Mouse (Mus musculus) limb, embryonic 12.5 days (tissue): ENCODE data around the gene Gm3625. TPM values are rescaled to one million over a fixed set of nuclear protein-coding genes. Genes with fewer than 3 reads are reported as not detected.

ENCODE experiments used
- ATAC-seq: fragments of 200-750 bp; cut with Nextera tagmentation; 2 replicates; pipeline ENCODE4 v1.8.0; 2017; ENCODE audit warnings: low read depth, moderate TSS enrichment; ENCODE audit not compliant: insufficient number of reproducible peaks, insufficient read depth, low FRiP score, low TSS enrichment
- H3K27ac ChIP-seq: fragments of 300-500 bp; sonication (generic); 2 replicates; pipeline ENCODE4 v1.5.1; 2016; ENCODE audit warnings: mild to moderate bottlenecking, moderate library complexity
- H3K27me3 ChIP-seq: fragments of 300-500 bp; sonication (generic); 2 replicates; pipeline ENCODE4 v1.6.1; 2016; ENCODE audit warnings: mild to moderate bottlenecking, moderate library complexity
- H3K36me3 ChIP-seq: fragments of 300-500 bp; sonication (generic); 2 replicates; pipeline ENCODE4 v1.6.1; 2016; ENCODE audit warnings: mild to moderate bottlenecking, moderate library complexity
- H3K4me1 ChIP-seq: fragments of 300-500 bp; sonication (generic); replicated peaks from 2 replicates; pipeline ENCODE4 v1.6.1; 2016
- H3K4me2 ChIP-seq: fragments of 300-500 bp; sonication (generic); 2 replicates; pipeline ENCODE4 v1.6.1; 2016; ENCODE audit warnings: mild to moderate bottlenecking, moderate library complexity
- H3K4me3 ChIP-seq: fragments of 300-500 bp; sonication (generic); replicated peaks from 2 replicates; pipeline ENCODE4 v1.5.1; 2016; ENCODE audit warnings: mild to moderate bottlenecking
- H3K9ac ChIP-seq: fragments of 300-500 bp; sonication (generic); replicated peaks from 2 replicates; pipeline ENCODE4 v1.6.1; 2016; ENCODE audit warnings: mild to moderate bottlenecking, moderate library complexity
- H3K9me3 ChIP-seq: fragments of 300-500 bp; sonication (generic); 2 replicates; pipeline ENCODE4 v1.6.1; 2016; ENCODE audit warnings: mild to moderate bottlenecking, moderate library complexity
- whole genome bisulfite sequencing: fragments of 180-500 bp; shearing (Covaris S2); methylation state at CpG from one replicate; pipeline ENCODE4 v1.1.7; 2016; 5-methylcytosine and 5-hydroxymethylcytosine counted together
- polyA plus RNA-seq: library from polyadenylated mRNA; unstranded; fragments of >200 nt; fragmentation: Nextera tagmentation; extraction: Ambion mirVana; gene quantifications from 2 replicates; pipeline ENCODE4 v1.2.1, GENCODE M21; 2016

The Gm3625 gene
- not detected in 2 replicates for polyA plus RNA-seq

DNA sequence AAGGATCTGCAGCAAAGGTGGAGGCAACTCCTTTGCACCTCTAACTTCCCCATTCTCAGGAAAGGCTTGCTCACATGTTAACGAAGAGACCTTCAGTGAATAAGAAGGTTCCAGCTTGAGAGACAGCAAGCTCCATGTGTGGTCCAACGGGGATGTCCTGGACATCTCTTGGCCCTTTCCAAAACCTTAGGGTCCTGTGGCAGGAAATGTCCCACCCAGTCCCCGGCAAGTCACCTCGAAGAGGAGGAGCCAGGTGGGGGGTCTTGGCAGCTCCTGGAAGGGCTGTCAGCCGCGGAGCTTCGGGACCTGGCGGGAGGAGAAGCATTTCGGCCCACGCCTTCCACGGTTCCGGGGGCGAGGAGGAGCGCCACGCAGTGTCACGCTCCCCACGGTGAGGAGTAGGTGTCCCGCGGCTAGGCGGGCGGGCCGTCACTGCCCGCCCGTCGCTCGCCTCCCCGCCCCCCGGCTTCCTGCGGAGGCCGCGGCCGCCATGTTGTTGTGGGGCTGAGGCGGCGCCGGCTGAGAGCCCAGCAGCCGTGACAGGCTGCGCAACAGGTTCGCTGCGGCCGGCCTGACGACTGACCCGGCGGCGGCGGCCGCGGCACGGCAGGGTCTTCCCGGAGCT lies at the start of gene Gm3625, which contains the start of gene Itsn2:
Gene Gm3625, minus strand, starts transcription at position 387 of the 625 bp plus-strand sequence.
Gene Itsn2, plus strand, starts transcription at position 98 of the 625 bp plus-strand sequence.
- H3K9ac ChIP-seq = peak within 1 kb of the TSS; percentile 81
- H3K9me3 ChIP-seq = no peaks in the 10 kb centered on the region
- peak within 1 kb of the TSS; percentile 69 for H3K4me2 ChIP-seq
- peaks cover 4% of the 10 kb centered on the region; the same call in 1 of the 2 replicates for H3K27me3 ChIP-seq
- peak within 1 kb of the TSS; percentile 76 for H3K27ac ChIP-seq
- peak within 1 kb of the TSS; percentile 94 for H3K4me3 ChIP-seq
- peaks cover 6% of the 10 kb centered on the region for H3K4me1 ChIP-seq
- no peaks in the 10 kb centered on the region for H3K36me3 ChIP-seq
- ATAC-seq = peak; percentile 81
- under 1% methylated on average over 47 of the region's 49 CpGs for WGBS

GRCm38 (mm10) chr12:4640737-4641136 lies 48.0 kb upstream of the Gm3625 start:
- Histone ChIP-seq H3K4me2 (no peak overlapping the region), H3K36me3 (peaks cover 42% of the 10 kb centered on the region), H3K9ac (no peak overlapping the region), H3K4me1 (no peaks in the 10 kb centered on the region), H3K4me3 (no peak overlapping the region), H3K9me3 (no peaks in the 10 kb centered on the region), H3K27ac (no peak overlapping the region), H3K27me3 (no peaks in the 10 kb centered on the region)
- WGBS = 92% methylated on average over 1 of the region's 1 CpGs
- no peak for ATAC-seq

- H3K9me3 ChIP-seq = no peaks in the 10 kb centered on the region
- no peak overlapping the region for H3K4me3 ChIP-seq
- H3K36me3 ChIP-seq = peaks cover 60% of the 10 kb centered on the region
- 86% methylated on average over 1 of the region's 1 CpGs for WGBS
- H3K27me3 ChIP-seq = no peaks in the 10 kb centered on the region
- no peak overlapping the region for H3K27ac ChIP-seq
- no peak overlapping the region for H3K4me2 ChIP-seq
- H3K9ac ChIP-seq = no peak overlapping the region
- no peak for ATAC-seq
- H3K4me1 ChIP-seq = no peaks in the 10 kb centered on the region
These were observed 45.7 kb upstream of the Gm3625 start for GRCm38 (mm10) chr12:4638438-4638837.

- Histone ChIP-seq H3K4me3 (no peak overlapping the region), H3K4me2 (no peak overlapping the region), H3K27me3 (no peaks in the 10 kb centered on the region), H3K9ac (no peak overlapping the region), H3K27ac (no peak overlapping the region), H3K4me1 (no peaks in the 10 kb centered on the region), H3K9me3 (no peaks in the 10 kb centered on the region), H3K36me3 (peaks cover 63% of the 10 kb centered on the region)
- ATAC-seq = no peak
- 91% methylated on average over 8 of the region's 8 CpGs for WGBS
These were observed 40.2 kb upstream of the Gm3625 start for GRCm38 (mm10) chr12:4632957-4633356.

DNA sequence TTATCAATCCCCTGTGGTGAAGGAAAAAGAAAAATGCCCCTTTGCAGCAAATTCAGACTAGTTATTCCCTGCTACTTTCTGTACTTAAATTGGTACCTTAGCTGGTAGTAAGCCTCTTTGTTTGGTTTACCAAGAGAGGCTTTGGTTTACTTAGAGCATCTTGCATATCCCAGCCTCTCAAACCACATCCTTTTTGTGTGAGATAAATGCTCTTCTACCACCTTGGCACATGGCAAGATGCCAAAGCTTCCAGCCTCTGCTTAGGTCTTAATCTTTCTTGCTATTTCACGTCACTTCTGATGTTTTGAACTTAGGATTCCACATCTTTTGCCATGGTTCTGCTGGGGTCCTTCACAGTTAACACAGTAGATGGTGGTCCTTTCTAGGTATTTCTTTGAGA lies 31.5 kb upstream of the Gm3625 start:
- ATAC-seq = no peak
- H3K9me3 ChIP-seq = no peaks in the 10 kb centered on the region
- no peaks in the 10 kb centered on the region for H3K4me1 ChIP-seq
- peaks cover under 1% of the 10 kb centered on the region; the same call in 1 of the 2 replicates for H3K36me3 ChIP-seq
- WGBS = 76% methylated on average over 1 of the region's 1 CpGs
- H3K9ac ChIP-seq = no peak overlapping the region
- no peak overlapping the region for H3K4me2 ChIP-seq
- no peaks in the 10 kb centered on the region for H3K27me3 ChIP-seq
- H3K4me3 ChIP-seq = no peak overlapping the region
- no peak overlapping the region for H3K27ac ChIP-seq

GRCm38 (mm10) chr12:4614722-4615121 lies 22.0 kb upstream of the Gm3625 start:
- Histone ChIP-seq H3K4me2 (no peak overlapping the region), H3K27ac (no peak overlapping the region), H3K4me1 (no peaks in the 10 kb centered on the region), H3K9me3 (no peaks in the 10 kb centered on the region), H3K27me3 (no peaks in the 10 kb centered on the region), H3K36me3 (no peaks in the 10 kb centered on the region), H3K4me3 (no peak overlapping the region), H3K9ac (no peak overlapping the region)
- 73% methylated on average over 2 of the region's 2 CpGs for WGBS
- no peak for ATAC-seq

DNA sequence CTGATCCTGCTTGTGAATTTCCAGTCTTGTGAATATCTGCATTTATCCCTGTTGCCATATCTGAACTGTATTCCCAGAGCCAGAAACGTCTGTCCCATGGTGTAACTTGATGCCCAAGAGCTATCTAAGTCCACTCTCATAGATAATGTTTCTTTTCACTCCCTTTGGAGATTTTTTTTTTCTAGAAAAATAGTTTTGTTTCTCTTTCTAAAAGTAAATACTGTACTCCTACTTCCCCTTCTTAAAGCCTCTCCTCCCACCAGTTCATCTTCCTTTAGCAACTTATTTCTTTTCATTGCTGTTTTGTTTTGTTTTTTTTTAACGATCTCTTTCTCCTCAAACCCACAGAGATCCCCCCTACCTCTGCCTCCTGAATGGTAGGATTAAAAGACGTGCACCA lies 13.9 kb upstream of the Gm3625 start:
- H3K27ac ChIP-seq = no peak overlapping the region
- H3K9me3 ChIP-seq = no peaks in the 10 kb centered on the region
- H3K4me2 ChIP-seq = no peak overlapping the region
- no peaks in the 10 kb centered on the region for H3K36me3 ChIP-seq
- WGBS = 49% methylated on average over 3 of the region's 3 CpGs
- no peak for ATAC-seq
- no peak overlapping the region for H3K4me3 ChIP-seq
- H3K27me3 ChIP-seq = no peaks in the 10 kb centered on the region
- no peaks in the 10 kb centered on the region for H3K4me1 ChIP-seq
- no peak overlapping the region for H3K9ac ChIP-seq

DNA sequence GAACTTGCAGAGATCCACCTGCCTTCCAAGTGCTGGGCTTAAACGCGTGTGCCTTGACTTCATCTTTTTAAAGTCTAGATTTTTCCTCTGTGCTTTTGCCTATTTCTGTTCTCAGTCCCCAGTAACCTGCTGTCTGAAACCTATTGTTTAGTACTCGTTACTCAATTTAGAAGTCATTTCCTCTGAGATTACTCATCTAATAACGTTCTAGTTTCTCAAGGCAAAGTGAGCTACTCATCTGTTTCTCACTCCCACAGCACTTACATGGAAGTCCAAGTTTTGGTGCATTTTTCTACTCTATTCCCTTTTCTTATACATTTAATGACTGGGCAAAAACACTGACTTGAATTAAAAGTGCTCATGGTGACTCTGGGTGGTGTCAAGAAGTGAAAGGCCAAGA lies 7.0 kb upstream of the Gm3625 start:
- H3K4me3 ChIP-seq = no peak overlapping the region
- no peak overlapping the region for H3K9ac ChIP-seq
- 76% methylated on average over 4 of the region's 4 CpGs for WGBS
- H3K27ac ChIP-seq = no peak overlapping the region
- no peaks in the 10 kb centered on the region for H3K27me3 ChIP-seq
- no peaks in the 10 kb centered on the region for H3K36me3 ChIP-seq
- ATAC-seq = no peak
- no peak overlapping the region for H3K4me2 ChIP-seq
- H3K9me3 ChIP-seq = no peaks in the 10 kb centered on the region
- 0 out of 2 replicates have a peak, but pooled peaks cover 3% of the 10 kb centered on the region for H3K4me1 ChIP-seq

DNA sequence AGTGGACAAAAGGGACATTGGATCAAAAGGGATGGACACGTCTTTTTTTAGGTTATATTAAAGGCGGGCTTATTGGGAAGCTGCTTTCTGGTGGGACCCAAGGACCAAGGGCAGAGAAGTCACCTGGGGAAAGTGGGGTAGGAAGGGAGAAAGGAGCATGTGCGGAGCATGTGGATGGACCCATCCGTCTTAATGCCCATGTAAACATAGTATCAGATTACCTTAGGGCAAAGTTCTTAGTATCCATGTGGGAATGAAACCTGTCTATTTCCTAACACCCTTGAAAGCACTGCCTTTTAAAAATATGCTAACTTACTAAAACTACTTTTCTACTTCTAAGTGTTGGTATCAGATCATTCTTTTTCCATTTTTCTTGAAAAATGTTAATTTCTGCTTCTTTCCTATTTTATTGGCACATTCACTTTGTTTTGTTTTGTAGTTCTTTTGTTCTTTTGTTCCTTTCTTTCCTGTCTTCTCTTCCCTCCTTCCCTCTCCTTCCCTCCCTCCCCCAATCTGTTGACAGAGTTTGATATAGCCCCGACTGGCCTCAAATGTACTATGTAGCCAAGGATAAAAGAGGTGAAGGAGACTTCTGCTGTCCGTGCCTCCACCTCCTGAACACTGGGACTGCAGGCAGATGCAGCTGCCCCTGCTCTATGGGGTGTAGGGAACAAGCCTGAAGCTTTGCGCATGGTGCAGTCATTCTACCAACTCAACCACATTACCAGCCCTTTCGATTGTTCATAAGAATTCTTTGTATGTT lies 6.1 kb upstream of the Gm3625 start:
- WGBS = 63% methylated on average over 8 of the region's 8 CpGs
- ATAC-seq = no peak

GRCm38 (mm10) chr12:4595055-4595454 lies 2.3 kb upstream of the Gm3625 start:
- Histone ChIP-seq H3K4me3 (no peak overlapping the region), H3K4me2 (no peak overlapping the region), H3K27me3 (peaks cover 4% of the 10 kb centered on the region; the same call in 1 of the 2 replicates), H3K4me1 (peaks cover 9% of the 10 kb centered on the region), H3K36me3 (no peaks in the 10 kb centered on the region), H3K27ac (no peak overlapping the region), H3K9me3 (no peaks in the 10 kb centered on the region), H3K9ac (no peak overlapping the region)
- WGBS = 84% methylated on average over 6 of the region's 6 CpGs
- no peak for ATAC-seq

More for the DNA sequence above, 6.1 kb upstream of the Gm3625 start:
- H3K36me3 ChIP-seq = no peaks in the 10 kb centered on the region
- H3K9ac ChIP-seq = no peak overlapping the region
- no peak overlapping the region for H3K27ac ChIP-seq
- H3K4me2 ChIP-seq = no peak overlapping the region
- H3K9me3 ChIP-seq = no peaks in the 10 kb centered on the region
- no peaks in the 10 kb centered on the region for H3K27me3 ChIP-seq
- peaks cover 5% of the 10 kb centered on the region for H3K4me1 ChIP-seq
- no peak overlapping the region for H3K4me3 ChIP-seq

GRCm38 (mm10) chr12:4593930-4594391 lies 1.2 kb upstream of the Gm3625 start:
- no peak for ATAC-seq
- WGBS = 67% methylated on average over 9 of the region's 9 CpGs

More at GRCm38 (mm10) chr12:4593930-4594391, 1.2 kb upstream of the Gm3625 start:
- H3K27ac ChIP-seq = no peak overlapping the region
- H3K4me1 ChIP-seq = peaks cover 9% of the 10 kb centered on the region
- peak overlapping the region; percentile 81 for H3K9ac ChIP-seq
- H3K9me3 ChIP-seq = no peaks in the 10 kb centered on the region
- peaks cover 4% of the 10 kb centered on the region; the same call in 1 of the 2 replicates for H3K27me3 ChIP-seq
- H3K4me3 ChIP-seq = peak overlapping the region; percentile 94
- no peaks in the 10 kb centered on the region for H3K36me3 ChIP-seq
- peak overlapping the region; percentile 69 for H3K4me2 ChIP-seq
